Mouse (Mus musculus) right cerebral cortex, postnatal 4 days (tissue): Measurements from ENCODE around the gene Opalin.

ENCODE experiments used
- DNase-seq: peaks from one replicate; pipeline ENCODE4 v3.0.0-alpha.2; 2022

Opalin gene

DNA sequence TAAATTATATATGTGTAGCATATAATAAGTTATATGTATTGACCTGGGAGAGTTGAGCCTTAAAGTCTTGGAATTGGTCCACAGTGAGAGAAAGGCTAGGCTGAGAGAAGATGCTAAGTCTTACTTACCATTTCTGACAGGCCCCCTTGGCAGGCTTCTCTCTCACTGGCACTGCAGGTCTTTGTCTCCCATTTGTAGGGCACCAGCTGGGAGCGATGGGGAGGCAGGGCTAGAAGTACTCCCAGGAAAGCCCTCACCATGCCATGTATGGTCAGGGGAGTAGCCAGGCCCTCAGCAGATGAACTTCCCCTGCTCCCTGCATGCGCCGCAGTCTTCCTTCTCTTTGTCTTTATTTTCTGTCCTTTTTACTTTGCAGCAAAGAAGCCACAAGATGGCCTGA lies at the start of gene Opalin:
Gene Opalin, minus strand, starts transcription at position 208 of the 400 bp plus-strand sequence.
- DNase-seq = no peak

DNA sequence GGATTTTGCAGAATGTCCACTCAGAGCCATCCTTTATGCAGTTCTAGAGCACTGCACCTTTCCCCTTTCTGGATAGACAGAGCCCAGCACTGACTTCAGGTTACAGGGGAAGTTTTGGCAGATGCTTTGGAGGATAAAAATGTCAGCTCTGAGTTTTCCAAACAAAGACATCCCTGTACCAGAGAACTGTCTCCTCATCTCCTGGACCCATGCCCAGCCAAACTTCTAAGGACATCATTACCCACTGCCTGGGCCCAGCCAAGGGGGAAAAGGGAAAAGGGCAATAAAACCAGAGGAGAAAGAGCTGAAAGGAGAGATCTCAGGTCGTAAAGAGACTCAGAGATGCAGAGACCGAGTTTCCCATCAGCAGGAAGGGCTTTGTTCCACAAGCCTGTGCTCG lies 46.1 kb upstream of the Opalin start:
- DNase-seq = no peak

DNA sequence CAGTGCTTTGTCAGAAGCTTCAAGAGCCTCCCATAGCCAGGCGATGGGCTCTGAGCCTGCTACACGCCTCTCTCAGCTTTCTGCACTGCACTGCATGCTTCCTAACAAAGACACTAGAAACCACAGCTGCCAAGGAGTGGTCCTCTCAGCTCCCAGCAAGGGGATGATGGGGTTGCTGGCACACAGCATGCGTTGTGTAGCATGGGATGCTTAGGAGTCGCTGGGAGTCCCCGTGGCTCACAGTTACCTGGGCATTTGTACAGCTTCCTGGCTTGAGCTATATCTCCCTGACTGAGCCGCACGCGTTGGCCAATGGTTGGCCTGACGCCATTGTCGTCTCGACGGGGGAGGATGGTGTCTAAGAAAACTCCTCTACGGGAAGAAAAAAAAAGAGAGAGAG lies 43.0 kb upstream of the Opalin start:
- DNase-seq = peak; percentile 44

DNA sequence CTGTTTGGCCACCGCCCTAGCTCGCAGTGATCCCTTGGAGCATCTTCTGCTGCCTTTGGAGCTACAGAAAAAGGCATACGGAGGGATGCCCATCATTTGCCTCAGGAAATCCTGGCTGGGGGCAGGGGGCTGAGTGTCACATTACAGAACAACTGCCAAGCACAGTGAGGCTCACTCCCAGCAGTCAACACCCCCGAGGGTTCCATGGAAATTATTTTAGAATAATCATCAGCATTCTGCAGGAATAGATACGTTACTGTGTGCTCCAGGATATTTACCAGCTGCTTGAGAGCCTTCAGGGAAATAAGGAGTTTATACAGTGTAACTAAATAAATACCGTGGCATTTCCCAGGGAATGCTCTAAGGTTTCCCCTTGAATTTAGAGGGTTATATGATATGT lies 41.4 kb upstream of the Opalin start:
- DNase-seq = no peak

DNA sequence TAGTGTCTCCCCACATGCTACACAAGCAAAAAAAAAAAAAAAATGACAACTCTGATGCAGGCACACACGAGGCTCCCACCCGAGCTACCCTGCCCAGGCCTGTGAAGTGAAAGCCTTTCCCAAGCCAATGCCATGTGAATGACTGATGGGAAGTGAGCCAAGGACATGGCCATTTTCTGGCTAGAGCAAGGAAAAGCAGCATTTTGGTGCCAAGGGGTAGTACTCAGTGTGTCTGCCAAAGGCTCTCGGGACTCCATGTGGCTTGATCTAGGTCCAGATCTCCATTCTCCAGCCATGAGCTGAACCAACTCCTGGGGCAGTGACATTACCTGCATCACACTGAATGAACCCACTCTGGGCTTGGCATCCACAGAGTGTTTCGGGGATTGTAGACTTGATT lies 40.4 kb upstream of the Opalin start:
- no peak for DNase-seq

DNA sequence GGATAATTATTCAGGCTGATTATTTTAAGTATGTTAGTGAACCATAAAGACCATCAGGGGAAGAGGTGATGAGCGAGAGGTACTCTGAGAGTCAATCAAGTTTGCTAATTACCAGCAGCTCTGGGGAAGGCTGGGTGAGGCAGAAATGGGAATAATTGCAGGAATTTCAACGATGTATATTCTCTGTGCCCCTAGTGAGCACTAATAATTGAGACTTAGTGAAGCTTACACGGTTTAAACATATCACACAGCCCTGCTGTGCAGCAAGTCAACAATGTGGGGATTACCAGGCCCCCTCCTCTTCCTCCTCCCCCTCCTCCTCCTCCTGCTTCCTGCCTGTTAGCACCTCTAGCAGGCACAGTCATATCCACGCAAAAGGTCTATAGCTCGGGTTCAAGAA lies 37.7 kb upstream of the Opalin start:
- no peak for DNase-seq

DNA sequence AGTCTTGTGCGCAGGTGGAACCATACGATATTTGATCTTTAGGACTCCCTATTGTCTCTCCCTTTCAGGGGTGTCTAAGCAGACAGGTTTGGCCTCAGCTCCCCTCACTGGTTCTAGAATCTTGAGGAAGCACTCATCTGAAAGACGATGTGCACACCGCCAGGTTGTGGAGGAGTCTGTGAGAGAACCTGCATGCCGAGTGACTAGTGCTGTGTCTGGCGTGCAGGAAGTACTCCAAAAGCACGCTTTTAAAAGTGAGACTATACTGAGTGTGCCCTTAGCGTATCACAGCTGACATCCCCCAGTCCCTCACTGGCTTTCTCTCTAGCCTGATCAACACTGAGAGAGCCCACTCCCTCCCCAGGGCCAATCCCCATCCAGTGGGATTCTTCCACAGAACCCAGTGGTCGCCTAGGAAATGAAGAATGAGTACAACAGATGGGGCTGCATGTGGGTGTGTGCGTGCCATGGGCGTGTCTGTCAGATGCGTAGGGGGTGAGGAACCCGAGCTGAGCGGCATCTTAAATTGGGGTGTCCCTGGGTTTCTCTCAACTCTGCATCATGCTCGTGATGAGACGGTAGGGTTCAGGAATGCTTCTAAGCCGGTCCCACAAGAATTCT lies 37.1 kb upstream of the Opalin start:
- DNase-seq = no peak

DNA sequence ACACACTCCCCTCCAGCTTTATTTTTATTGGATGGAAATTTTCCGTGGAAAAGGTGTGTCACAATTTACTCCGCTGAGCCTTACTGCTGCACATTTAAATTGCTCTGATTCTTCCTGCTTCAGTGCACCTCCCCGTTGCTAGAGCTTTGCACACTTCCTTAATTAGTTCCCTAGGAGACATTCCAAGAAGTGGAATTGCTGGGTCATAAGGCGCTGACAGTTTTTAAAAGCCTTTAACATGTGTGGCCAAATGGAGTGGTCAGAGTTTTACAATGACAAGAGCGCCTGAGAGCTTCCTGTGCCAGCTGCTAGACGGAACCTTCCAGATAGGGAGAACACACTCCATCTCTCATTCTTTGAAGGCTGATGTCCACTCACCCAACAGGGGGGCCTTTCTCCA lies 35.7 kb upstream of the Opalin start:
- no peak for DNase-seq

DNA sequence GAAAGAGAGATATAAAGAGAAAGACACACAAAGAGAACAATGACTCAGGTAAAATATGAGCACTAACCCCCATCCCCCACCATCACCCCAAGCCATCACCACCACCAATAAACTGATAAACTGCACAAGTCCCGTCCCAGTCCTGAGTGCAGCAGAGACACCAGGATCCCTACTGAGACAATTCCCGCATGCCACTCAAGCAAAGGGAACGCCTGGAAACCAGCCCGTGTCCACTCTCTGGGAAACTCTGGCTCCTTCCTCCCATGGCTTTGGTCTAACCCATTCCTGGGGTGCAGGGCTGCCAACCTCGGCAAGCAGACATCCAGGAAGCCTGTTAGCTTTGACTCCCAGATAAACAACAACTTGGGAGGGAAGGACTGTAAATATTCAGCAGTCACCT lies 33.1 kb upstream of the Opalin start:
- DNase-seq = no peak

DNA sequence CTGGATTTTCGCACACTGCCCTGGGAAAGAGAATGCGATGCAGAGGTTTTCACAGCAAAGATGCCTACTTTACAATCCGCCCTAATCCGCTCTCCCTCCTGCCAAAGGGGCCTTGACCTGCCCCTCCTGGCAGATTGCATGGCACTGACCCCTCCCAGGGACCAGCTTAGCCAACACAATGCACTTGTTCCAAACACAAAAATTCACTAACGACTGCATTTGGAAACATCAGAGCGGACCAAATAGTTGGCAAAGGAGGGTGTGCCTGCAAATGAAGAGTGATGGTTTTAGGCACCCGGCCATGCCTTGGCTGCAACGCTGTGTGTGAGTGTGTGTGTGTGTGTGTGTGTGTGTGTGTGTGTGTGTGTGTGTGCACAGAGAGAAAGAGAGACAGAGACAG lies 32.6 kb upstream of the Opalin start:
- DNase-seq = peak; percentile 42

DNA sequence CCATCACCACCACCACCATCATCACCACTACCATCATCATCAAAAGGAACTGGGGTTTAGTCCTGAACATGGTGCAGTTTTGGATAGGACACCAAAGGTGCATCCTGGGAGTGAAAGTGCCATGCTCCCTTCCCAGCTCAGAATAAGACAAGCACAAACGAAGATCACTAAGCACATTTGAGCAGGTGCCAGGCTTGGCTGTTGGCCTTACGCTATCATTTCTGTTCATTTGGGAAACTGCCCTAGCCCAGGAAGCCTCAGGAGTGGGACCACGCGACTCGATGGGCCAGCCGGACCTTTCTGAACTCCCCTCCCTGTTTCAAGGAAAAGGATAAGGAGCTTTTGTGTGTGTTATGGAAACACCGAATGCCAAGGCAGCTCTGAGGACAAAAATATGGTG lies 31.8 kb upstream of the Opalin start:
- DNase-seq = no peak

DNA sequence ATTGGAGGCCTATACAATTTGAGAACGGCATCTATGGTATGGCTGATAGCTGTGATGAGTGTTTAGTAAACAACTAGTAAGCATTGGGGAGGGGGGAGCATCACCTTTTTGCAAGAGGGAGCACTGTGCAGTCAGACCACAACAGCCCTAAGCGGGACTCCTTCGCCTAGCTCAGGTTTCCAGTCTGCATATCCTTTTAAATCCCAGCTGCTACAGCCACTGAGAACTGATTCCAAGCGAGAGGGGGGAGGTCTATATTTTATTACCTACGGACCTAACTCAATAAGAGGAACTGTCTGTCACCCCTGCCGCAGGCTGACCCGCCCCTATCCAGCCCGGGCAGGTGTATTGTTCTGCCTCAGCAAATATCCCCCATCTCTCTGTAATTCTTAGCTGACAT lies 30.6 kb upstream of the Opalin start:
- DNase-seq = no peak

DNA sequence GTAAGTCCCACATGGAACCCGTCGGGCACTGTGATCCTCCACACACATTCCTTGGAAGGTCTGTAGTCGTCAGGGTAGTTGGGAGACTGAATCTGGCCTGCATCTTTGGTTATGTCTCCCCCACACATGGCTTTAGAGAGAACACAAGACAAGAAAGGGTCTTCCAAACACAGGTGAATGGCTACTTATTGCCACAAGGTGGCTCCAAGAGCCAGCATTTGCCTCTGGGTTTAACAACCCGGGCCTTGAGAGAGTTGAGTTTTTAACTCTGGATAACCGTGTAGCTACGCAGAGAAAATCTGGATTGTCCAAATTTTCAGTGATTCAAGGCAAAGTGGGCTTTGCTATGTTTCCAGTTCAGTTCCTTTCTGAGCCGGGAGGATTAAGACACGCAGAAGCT lies 28.0 kb upstream of the Opalin start:
- DNase-seq = no peak

DNA sequence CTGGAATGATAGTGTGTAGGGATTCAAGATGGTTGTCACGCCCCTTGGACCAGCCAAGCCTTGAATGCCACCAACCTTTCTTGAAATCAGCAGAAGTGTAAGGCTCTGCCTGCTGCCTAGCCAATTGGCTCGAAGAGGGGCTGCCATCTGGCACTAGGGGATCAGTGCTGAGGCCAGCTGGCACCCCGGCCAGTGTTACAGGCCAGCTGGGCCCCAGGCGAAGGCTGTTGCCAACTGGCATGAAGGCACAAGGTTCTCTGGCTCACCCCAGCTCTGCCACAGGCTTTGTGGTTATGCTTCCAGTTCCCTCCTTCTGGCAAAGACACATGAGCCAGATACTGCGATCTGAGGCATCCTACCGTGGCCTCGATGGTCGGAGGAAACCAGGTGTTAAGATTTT lies 24.5 kb upstream of the Opalin start:
- peak; percentile 70 for DNase-seq

DNA sequence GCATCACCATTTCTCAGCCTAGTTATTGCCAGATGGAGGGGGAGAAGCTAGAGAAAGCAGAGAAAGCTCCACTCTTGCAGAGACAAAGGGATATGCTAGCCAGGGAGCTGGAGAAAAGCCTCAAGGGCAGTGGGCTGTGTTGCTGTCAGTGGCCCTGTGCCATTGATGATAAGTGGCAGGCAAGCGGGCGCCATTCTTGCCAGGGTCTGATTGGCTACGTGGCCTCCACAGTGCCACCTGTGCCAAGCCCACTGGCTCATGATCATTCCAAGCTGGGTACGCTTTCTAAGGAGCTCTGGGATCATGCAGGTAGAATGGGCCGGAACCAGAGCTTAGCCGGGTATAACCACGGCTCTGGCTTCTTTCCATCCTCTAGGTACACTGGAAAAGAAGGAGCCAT lies 23.9 kb upstream of the Opalin start:
- no peak for DNase-seq

DNA sequence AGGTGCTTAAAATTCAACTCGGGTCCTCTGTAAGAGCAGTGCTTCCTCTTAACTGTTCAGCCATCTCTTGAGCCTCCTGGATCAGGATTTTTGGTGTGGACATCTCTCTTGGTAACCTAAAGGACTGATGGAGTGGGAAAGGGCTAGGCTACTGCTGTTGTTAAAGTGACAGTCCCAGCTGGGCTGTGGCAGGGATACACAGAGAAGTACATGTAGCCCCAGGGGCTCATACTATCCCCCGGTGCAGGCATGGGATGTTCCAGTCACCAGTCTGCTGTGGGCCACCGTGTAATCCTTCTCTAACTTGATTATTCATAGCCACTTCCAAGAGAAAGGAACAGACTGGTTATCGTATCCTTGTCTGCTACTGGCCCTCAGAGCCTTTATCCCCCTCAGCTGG lies 20.1 kb upstream of the Opalin start:
- DNase-seq = no peak

DNA sequence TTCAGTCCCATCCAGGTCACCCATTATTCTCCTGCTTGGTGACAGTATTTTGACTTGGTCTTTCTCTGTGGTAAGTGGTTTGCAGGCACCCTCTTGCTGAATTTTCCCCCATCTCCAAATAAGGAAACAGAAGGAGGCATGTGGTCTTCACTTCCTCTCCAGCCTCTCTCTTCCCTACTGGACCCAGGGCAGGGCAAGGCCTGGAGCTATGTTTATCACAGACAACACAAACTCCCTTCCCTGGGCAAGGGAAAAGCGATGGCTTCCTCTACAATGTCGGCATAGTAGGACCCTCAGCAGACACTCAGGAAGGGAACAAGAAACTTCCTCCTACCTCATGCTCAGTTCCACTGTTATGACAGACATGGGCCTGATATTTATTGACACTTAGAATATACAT lies 15.0 kb upstream of the Opalin start:
- no peak for DNase-seq

DNA sequence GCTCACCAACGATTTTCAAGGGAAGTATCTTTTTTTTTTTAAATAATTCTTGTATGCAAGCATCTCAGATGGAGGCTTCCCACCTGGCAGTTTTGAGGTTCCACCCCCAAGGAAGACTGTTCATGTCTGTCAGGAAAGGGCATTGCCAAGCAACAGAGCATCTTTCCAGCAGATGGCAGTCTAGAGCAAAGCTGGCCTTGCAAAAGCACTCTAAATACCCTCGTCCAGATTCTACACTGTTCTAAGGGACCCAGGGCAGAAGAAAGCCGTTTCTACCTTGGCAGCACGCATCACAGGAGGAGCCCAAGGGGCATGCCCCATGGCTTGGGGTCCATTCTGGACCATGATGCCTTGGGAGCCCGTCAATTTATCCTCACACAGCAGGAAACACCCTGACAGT lies 12.9 kb upstream of the Opalin start:
- DNase-seq = peak; percentile 76

DNA sequence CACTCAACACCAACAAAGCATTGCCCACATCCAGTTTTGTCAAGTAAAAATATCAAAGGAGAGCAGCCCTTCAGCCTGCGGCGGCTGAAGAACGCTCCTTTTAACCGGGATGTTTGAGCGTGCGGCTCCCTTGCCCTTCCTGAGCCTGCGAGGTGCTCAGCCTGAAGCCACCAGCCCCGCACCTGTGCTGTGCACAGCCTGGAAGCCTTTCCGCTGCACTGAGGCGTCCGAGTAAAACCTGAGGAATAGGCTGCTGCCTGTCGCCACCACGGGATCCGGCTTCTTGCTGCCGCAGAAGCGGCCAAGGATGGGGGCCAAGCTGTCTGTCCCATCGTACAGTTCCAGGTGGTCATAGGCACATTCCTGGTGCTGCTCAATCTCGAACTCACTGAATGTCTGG lies 11.6 kb upstream of the Opalin start:
- no peak for DNase-seq

DNA sequence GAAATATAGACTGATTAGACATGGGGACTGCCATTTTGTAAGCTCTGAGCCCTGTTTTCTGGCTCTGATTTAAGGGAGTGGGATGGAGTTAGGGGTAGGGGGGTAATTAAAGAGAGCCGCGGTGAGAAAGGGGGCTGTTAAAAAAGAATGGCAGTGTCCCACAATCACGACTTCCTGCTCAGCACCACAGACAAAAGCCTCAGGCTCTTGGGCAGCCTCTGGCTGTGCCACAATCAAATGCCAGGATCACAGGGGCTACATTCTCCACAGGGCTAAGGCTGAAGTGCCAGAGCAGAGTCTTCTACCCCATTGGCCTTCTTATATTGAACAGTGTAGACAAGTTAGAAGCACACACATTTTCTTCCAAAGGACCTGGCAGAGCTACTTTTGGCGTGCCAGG lies 11.0 kb upstream of the Opalin start:
- DNase-seq = no peak

DNA sequence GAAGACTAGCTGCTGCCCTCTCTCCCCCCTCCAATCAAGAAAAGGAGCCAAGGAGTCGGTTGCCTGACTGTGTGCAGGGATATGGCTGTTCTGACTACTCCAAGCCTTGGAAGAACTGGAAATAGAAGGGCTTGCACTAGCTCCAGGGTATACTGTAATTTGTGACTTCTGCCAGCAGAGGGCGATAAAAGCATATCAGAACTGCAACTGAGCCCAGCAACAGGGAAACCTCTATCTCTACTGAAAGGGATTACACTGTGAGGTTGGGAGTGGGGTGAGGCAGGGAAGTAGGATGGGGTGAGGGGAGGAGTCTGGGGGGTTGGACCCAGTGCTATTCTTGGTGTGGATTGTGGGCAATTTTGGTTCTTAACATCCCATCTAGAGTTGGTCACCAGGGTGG lies 9.8 kb upstream of the Opalin start:
- peak; percentile 71 for DNase-seq

DNA sequence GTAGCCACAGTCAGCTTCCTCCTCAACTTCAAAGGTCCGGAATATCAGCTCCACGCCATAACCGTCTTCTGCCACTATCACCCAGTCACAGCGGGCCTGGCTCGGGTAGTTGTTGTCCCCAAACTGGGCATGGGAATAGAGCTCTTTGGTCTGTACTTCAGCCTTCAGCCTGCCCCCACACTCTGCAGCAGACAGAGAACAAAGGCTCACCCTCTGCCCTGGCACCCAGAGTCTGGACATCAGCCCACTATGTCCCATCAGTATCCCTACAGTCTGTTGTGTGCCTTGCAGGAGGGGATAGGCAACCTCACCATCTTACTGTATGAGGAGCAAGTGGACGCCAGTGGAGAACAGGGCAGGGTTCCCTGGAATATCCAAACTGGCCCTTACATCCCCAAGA lies 9.4 kb upstream of the Opalin start:
- no peak for DNase-seq

DNA sequence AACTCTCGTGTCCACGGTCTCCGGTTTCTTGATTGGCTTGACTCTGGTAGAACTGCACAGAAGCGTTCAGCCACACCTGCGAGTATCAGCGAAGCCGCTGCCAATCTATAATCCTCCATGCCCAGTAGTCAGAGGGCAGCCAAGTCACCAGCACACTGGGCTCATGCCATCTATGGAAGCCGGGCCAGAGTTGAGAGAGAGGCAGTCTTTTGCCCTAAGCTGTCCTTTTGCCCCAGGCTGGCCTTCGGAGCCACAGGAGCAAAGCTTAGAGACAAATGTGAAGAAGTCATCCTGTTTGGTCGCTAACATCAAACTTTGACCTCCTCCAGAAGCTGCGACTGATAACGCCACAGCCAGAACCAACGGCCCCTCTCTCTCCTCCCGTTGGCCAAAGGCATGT lies 6.7 kb upstream of the Opalin start:
- no peak for DNase-seq

DNA sequence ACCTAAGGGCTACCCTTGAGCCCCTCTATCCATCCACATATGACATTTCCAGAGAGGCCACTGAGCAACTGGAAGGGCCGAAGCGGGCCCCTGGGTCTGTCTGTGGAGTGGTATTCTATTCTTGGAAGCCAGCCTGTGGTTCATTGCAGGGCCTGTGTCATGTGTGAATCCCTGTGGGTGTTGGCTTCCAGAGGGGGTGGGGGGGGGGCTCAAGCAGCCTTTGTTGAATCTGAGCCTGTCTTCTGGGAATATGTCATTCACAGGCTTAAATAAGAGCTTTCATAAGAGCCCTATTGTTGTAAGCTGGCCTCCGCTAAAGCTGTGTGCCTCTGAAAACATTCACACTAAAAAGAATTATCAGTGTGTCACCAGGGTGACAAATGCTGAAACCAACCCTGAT lies 4.7 kb upstream of the Opalin start:
- DNase-seq = no peak

DNA sequence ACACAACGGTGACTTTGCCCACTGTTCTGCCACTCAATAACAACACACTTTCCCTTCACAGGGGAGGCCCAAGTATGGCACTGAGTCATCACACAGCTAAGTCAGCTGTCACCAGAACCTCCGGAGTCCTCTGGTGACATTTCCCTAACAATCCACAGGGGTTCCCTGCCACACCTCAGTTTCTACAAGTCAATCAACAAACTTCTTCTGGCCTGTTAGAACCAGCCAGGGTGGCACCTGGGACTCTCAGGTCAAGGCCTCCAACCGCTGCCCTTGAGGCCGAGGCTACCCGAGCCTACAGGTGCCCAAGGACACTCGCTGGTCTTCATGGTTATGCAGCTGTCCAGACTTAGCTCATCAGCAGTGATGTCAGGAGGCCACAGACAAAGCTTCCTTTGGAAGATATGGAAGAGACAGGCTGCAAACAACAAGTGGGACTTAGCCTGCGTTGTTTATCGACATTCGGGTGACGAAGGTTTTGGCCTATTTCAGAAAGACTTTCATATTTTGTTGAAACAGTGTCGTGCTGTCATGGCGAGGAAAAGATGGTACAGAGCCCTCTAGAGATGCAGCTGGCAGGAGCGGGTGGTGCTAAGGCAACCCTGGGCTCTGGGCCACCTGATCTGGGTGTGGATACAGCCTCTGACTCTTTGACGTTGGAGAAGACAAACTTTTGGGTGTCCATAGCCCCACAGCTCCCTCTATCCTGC lies 3.0 kb downstream of the Opalin start:
- DNase-seq = no peak
